Mouse (Mus musculus) cerebellum, postnatal 36 days (tissue): ENCODE results near the gene Sh3bp5.

Source experiments
- DNase-seq, 2 experiments: peaks; one replicate each; pipeline ENCODE4 v3.0.0; 2021 to 2022; ENCODE audit warnings: mixed read lengths in 2 of 2

Gene Sh3bp5

DNA sequence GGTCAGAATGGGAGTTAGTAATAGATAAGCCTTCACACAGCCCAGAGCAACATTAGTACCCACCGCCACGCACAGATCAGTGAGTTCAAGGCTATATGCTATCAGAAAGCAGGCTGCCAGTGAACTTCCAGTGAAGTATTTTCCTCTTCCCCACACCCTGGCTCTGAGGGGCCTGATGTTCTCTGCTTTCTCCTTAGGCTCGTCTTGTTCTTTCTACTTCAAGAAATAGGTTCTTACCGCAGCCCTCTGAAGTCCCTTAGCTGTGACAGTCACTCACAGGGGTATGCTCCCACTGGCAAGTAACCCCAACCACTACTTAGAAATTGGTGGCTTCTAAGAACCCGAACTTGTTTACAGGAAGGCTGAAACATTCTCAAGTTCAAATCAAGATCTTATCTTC lies 2.8 kb downstream of the Sh3bp5 start:
- DNase-seq = no peak

- DNase-seq = no peak
These were observed 3.5 kb downstream of the Sh3bp5 start for GRCm38 (mm10) chr14:31432424-31432823.

DNA sequence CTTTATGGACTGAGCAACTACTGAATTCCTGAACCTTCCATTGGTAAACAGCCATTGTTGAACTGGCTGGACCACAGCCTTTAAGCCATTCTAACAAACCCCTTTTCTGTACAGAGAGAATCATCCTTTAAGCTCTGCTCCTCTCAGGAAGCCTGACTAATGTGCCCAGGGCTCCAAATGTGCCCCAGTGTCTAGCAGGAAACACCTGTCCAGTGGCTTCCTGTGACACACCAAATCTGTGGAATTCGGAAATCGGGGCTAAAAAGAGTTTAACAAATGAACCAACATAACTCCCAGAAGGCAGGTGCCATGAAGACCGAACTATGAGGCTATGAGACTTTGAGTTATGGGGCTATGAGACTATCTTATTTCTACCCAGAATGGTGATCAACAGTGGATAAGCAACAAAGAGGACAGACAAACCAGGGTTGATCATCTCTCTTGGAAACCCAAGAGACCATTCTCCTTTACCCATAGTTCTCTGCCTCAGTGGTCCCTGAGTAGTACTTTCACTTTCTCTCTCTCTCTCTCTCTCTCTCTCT lies 4.0 kb downstream of the Sh3bp5 start:
- DNase-seq = no peak

- no peak for DNase-seq
These were observed 6.9 kb downstream of the Sh3bp5 start for GRCm38 (mm10) chr14:31429004-31429395.

- peak; percentile 77 to 81 for DNase-seq
These were observed 7.5 kb downstream of the Sh3bp5 start for GRCm38 (mm10) chr14:31428211-31429003.

DNA sequence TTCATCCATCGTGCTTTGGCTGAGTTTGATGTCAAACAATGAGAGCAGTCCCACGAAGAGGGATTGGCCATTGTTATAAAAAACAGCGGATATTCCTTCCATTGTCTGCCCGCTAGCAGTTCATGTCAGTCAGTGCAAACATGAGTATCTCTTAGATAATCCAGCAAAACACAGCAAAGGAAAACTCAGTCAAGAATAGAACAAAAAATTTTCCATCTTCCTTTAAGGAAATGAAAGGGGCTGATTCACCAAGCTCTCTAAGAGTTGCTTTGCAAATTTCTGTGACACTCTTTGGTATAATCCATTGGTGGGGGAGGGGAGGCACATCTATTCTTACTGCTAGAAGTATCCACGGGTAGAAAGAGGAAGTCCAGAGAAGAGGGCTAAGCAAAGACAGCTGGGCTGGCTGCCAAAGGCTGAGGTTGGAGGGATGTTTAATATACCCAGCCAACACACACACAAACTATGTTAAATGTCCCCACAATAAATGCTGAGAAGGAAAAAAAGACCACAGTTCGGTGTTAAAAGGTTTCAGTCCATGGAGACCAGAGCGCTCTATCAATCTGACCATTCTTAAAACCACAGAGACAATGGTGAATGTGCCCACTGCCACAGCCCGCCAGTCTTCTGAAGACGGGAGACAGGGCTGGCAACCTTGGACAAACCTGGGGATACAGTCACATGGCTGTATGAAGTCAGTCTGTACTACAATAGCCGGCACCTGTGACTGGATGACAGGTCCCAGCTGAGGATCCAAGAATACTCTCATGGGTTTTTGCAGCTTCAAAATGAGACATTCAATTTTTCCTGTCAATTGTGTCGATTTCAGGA lies 12.7 kb downstream of the Sh3bp5 start:
- peak in 1 of 2 experiments; percentile 28 for DNase-seq

- DNase-seq = no peak
These were observed 13.5 kb downstream of the Sh3bp5 start for GRCm38 (mm10) chr14:31422395-31422794.

GRCm38 (mm10) chr14:31421509-31422295 lies 14.2 kb downstream of the Sh3bp5 start:
- DNase-seq = peak in 1 of 2 experiments; percentile 24

DNA sequence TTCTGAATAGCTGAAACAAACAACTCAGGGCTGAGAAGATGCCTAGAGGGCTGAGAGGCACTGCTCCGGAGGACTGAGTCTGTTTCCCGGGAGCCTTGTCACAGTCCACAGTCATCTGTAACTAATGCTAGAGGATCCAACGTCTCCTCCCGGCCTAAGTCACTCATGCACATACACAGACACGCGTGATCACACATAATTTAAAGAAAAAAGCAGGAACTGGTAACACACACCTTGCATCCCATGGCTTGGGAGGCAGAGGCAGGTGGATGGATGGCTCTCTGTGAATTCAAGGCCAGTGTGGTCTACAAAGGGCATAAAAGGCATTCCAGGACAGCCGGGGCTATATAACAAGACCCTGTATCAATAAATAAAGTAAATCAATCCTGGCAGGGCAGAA lies 14.9 kb downstream of the Sh3bp5 start:
- DNase-seq = no peak

GRCm38 (mm10) chr14:31420562-31420961 lies 15.3 kb downstream of the Sh3bp5 start:
- DNase-seq = no peak

DNA sequence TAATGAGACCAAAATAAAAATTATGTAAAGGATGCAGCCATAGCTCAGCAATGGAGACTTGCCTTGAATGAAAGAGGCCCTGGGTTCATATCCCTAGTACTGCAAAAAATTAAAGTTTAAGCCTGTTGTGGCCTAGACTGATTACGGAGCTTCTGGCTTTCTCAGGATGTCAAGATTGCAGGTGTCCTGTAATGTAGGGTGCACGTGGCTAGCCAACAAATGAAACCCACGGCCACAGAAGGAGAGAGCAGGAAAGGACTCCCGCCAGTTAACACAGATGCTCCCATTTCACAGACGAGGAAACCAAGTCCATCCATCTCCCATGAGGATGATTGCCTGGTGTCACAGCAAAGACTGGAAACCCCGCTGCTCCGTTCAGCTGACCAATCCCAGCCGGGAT lies 15.7 kb downstream of the Sh3bp5 start:
- DNase-seq = peak in 1 of 2 experiments; percentile 5

GRCm38 (mm10) chr14:31419279-31419678 lies 16.6 kb downstream of the Sh3bp5 start:
- no peak for DNase-seq

- DNase-seq = no peak
These were observed 18.9 kb downstream of the Sh3bp5 start for GRCm38 (mm10) chr14:31416835-31417549.

GRCm38 (mm10) chr14:31416411-31416810 lies 19.5 kb downstream of the Sh3bp5 start:
- DNase-seq = no peak

DNA sequence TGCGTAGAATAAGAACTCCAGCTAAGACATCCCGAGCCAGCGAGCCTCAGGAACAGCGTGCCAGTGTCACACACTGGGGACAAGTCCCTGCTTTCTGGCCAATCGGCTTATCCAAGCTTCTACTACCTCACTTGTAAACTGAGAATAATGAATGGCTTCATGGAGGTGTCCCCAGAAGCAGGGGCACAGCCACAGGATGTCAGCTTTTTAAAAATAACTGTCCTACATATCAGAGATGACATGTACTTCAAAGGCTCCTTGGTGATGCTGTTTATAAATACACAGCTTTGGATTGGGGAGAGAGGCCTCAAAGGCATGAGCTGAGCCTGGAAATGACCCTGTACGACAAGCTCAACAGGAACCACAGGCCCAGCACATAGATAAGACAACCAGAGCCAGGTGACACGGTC lies 20.9 kb downstream of the Sh3bp5 start:
- no peak for DNase-seq

- DNase-seq = no peak
These were observed 21.5 kb downstream of the Sh3bp5 start for GRCm38 (mm10) chr14:31414235-31414966.

DNA sequence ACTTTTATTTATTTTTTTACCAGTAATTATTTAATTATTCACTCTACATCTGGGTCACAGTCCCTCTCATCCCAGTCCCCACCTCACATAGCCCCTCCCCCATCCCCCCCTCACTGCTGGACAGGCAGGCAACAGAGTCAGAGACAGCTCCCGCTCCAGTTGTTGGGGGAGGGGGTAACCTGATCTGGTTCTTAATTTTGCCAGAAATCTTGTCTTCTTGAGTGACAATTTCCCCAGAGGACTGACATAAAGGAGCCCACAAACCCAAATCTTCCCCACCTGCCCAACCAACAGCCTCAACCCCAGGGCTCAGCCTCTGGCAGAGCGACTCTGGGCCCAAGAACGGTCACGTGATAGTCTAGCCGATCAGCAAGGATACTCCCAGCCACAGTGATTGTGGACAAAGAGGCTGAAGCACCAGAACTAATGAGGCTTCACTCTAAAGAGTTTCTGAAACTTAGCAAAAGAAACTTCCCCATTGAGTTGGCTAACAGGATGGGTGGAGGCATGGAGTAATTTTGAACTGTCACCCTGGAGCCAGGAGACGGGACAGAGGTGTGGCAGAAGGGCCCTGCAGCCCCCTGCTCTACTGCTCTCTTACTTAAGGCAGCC lies 22.3 kb downstream of the Sh3bp5 start:
- no peak for DNase-seq

GRCm38 (mm10) chr14:31412651-31413056 lies 23.2 kb downstream of the Sh3bp5 start:
- DNase-seq = peak; percentile 57 to 58

GRCm38 (mm10) chr14:31410737-31411136 lies 25.1 kb downstream of the Sh3bp5 start:
- no peak for DNase-seq

DNA sequence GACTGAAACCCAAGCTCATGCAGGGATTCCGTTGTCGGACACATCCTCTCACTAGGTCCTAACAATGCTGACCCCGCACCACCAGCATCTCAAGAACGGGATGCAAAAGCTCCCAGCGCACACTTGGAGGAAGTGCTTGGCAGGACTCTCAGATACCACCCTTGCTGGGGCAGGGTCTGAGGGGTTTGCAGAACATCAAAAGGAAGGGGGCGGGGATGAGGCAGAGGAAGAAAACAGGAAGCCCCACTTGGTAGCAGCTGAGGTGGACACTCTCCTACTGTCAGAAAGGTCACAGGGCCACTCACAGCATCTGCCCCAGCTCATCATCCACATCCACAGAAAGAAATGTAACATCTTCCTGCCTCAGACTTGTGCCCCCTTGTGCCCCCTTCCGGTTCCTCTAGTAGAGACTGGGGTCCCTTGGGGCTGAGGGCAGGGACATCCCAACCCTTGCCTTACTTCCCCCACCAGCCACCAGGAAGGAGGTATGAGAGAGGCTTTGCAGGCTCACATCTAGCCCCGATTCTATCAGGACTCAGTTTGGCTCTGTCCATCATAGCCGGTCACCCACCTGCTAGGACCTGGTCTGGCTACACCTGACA lies 25.7 kb downstream of the Sh3bp5 start:
- no peak for DNase-seq

DNA sequence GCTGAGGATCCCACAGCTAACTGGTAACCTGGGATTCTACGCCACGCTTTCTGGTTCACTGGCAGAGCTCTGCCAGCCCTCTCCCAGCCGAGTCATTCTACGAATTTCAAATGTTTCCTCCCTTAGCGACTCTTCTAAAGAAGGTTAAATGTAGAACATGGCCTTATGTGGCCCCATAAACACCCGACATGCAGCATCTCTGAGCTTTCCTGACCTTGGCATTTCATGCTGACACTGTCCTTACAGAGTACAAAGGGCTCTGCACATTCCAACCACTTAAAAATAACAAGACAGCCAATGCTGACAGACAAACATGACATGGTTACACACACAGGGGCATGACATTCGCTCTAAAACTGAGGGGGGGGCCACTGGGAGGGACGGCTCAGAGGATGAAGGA lies 27.2 kb downstream of the Sh3bp5 start:
- no peak for DNase-seq
